ENCODE assay signal across 13 mouse cellular contexts in the genomic region with DNA sequence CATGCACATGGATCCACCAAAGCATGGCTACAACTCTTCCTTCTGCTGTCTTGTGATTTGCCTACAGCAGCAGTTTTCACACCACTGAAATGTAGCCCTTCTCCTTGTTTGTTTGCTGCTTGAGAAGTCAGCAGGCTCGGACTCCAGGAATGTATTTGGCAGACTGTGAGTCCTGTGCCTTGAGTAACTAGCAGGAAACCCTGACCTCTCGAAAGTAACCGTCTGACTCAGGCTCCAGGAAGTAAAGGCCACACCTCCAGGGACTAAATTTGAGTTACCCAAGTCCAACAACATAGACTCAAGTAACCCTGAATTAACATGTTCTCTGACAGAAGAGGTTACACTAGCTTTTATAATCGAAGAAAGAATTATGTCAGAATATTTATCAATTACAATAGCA.
DNase-seq lines count a peak whose midpoint lies in the region; ATAC-seq lines count a peak whose summit lies in the region.
"Had no signal": no experiment of that assay in that cellular context is flagged by ENCODE, and none has a peak within 500 bp of the region (broad histone marks: within the 10 kb centered on the region; RNA-seq: fewer than 3 reads in every experiment).

No protein-coding gene starts in this region.

- no peak overlapping the region for H3K27ac ChIP-seq in heart, embryonic 12.5 days (ENCODE audit: poor library complexity, severe bottlenecking)
- no peak overlapping the region for H3K27ac ChIP-seq in midbrain, embryonic 15.5 days
- H3K27ac ChIP-seq: embryonic facial prominence, embryonic 12.5 days; forebrain, embryonic 12.5 days had no signal

- no peaks in the 10 kb centered on the region for H3K4me1 ChIP-seq in heart, embryonic 12.5 days (replicated peaks)
- no peaks in the 10 kb centered on the region for H3K4me1 ChIP-seq in midbrain, embryonic 15.5 days
- H3K4me1 ChIP-seq: embryonic facial prominence, embryonic 12.5 days; forebrain, embryonic 12.5 days had no signal

- no peak overlapping the region for H3K9ac ChIP-seq in heart, embryonic 12.5 days
- H3K9ac ChIP-seq in midbrain, embryonic 15.5 days = no peak overlapping the region
- H3K9ac ChIP-seq: embryonic facial prominence, embryonic 12.5 days; forebrain, embryonic 12.5 days had no signal

- no peaks in the 10 kb centered on the region for H3K36me3 ChIP-seq in heart, embryonic 12.5 days
- H3K36me3 ChIP-seq in midbrain, embryonic 15.5 days (replicated peaks) = no peaks in the 10 kb centered on the region
- H3K36me3 ChIP-seq: embryonic facial prominence, embryonic 12.5 days; forebrain, embryonic 12.5 days had no signal

- H3K4me3 ChIP-seq in heart, embryonic 12.5 days = no peak overlapping the region
- no peak overlapping the region for H3K4me3 ChIP-seq in midbrain, embryonic 15.5 days
- H3K4me3 ChIP-seq: embryonic facial prominence, embryonic 12.5 days; forebrain, embryonic 12.5 days; myocyte had no signal

- ATAC-seq in heart, embryonic 12.5 days (ENCODE audit: insufficient number of reproducible peaks, low FRiP score) = no peak
- ATAC-seq in midbrain, embryonic 15.5 days (replicated peaks) = no peak

- no peak overlapping the region for H3K4me2 ChIP-seq in heart, embryonic 12.5 days
- no peak overlapping the region for H3K4me2 ChIP-seq in midbrain, embryonic 15.5 days
- H3K4me2 ChIP-seq: embryonic facial prominence, embryonic 12.5 days; forebrain, embryonic 12.5 days had no signal

- peak; percentile 5 to 9 for DNase-seq in heart, adult 18-20 months
- peak; percentile 63 for DNase-seq in adrenal gland, adult 8-10 months
- DNase-seq in kidney, postnatal 10 days = peak; percentile 16
- peak; percentile 6 to 34 for DNase-seq in lung, postnatal 4 days
- DNase-seq in frontal cortex, postnatal 14 days (ENCODE audit: low spot score in 2 of 2) = no peak
- DNase-seq in right cerebral cortex, postnatal 36 days (ENCODE audit: low spot score in 2 of 2) = no peak
- DNase-seq: cerebellum, adult 9-11 months; layer of hippocampus, postnatal 36 days had no signal

- no peaks in the 10 kb centered on the region for H3K27me3 ChIP-seq in heart, embryonic 12.5 days (replicated peaks)
- no peaks in the 10 kb centered on the region for H3K27me3 ChIP-seq in midbrain, embryonic 15.5 days (replicated peaks)
- H3K27me3 ChIP-seq: embryonic facial prominence, embryonic 12.5 days; forebrain, embryonic 12.5 days had no signal

- no peaks in the 10 kb centered on the region for H3K9me3 ChIP-seq in heart, embryonic 12.5 days (replicated peaks)
- no peaks in the 10 kb centered on the region for H3K9me3 ChIP-seq in midbrain, embryonic 15.5 days
- H3K9me3 ChIP-seq: embryonic facial prominence, embryonic 12.5 days; forebrain, embryonic 12.5 days had no signal

- 47% methylated on average over 4 of the region's 4 CpGs for WGBS in heart, embryonic 12.5 days
- WGBS in midbrain, embryonic 15.5 days = 78% methylated on average over 4 of the region's 4 CpGs

Comparison
In these comparisons a context has a peak if more than half of its experiments do, and no peak if none do; other contexts are left out.
1. DNase-seq: peak in heart, adult 18-20 months (2 of 2), adrenal gland, adult 8-10 months (single experiment), kidney, postnatal 10 days (single experiment) and lung, postnatal 4 days (2 of 2); none in frontal cortex, postnatal 14 days (0 of 2) and right cerebral cortex, postnatal 36 days (0 of 2).